Mouse (Mus musculus) urinary bladder, postnatal 36 days (tissue): ENCODE data around the gene Slc4a5.

Source experiments
- DNase-seq, 2 experiments: peaks; one replicate each; pipeline ENCODE4 v3.0.0; 2022; ENCODE audit warnings: low spot score in 2 of 2, mixed read lengths in 1 of 2

Slc4a5 gene

DNA sequence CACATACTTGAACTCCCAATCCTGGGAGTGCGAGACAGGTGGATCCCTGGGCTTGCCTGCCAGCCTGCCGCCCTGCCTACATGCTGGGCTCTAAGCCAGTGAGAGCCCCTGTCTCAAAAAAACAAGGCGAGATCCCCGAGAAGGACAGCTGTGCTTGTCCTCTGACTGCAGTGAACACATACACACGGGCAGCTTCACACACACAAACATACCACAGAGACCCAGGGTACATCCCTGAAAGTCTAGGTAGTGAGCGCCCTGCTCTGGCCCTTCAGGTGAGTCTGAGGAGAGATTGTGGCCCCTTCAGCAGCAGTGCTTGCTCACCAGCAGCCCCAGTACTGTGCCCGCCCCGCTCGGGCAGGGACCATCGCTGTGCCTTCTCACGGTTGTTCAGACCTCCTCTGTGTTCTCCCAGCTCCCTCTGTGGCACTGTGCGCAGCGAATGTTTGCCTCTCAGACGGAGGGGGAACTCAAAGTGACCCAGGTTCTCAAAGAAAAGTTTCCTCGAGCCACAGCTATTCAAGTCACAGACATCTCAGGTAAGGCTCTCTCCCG lies 131.3 kb downstream of the Slc4a5 start:
- no peak for DNase-seq

DNA sequence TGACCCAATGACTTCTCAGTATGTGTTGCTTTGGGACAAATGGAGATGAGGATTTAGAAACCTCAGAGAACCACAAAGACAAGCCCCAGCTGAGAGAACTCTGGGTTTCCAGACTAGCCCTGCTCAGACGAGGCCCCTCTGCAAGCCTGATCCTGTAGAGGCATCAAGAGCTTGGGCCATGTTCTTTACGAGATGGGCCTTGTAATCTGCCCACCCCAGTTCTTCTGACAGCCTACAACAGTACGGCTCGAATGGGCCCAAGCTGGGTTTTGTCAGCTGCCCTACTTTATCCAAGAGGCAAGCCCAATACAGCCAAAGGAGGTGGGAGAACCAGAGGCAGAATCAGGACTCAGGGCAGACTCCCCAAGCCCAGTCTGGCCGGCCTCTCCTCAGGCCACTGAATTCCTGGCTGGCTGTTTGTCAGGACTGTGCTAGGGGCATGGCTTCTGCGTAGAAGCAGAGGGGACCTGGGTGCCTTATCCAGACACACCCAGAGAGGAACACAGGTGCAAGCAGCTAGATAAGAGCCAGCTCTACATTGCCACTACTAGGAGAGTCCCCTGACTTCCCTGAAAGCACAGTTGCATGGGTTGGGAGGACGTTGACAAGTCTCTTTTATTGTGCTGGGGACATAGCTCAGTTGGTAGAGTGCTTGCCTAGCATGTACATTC lies 132.0 kb downstream of the Slc4a5 start:
- no peak for DNase-seq

DNA sequence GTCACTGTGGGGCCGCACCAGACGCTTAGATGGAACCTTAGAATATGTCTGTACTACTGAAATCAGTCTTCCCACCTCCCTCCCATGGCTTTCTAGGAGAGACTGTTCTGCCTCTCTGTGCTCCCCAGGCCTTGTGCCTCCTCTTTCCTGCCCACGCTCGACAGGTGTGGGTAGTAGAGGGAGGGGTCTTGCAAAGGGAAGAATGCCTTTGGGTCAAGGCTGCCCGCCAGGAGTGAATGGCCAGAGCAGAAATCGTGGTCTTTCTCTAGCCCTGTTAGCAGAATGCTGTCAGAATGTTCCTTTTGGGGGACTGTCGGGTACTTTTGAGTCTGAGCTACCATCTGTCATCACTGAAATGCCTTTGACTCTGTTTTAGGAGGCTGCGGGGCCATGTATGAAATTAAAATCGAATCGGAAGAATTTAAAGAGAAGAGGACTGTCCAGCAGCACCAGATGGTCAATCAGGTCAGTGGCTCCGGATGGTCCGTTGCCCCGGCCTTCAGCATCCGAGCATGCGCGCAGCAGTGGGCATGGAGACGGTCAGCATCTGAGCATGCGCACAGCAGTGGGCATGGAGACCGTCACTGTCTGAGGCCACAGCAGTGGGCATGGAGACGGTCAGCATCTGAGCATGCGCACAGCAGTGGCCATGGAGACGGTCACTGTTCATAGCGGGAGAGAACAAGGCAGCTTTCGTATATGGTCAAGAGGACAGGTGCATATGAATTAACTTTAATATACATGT lies 133.2 kb downstream of the Slc4a5 start:
- DNase-seq, result no peak
